Comparison of ENCODE assay signal across 10 mouse cellular contexts in the genomic region with DNA sequence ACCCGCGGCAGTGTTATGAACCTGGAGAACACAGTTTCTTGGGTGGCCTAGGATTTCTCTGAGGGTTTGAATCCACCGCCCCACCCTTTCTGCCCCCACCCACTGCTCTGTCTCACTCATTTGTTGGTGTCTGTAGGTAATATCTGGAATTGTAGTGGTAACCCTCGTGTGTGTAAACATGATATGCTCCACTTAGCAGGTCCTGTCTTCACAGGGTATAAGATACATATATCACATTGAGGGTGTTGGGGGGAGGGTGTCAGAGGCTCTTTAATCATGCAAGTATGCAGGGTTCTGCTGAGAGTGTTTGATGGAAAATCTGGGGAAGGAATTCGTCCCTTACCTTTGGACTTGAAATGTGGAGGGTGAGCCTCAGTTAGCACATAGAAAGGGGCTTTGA.
A peak's percentile ranks its signal among the peaks of the same experiment; 100 is the strongest.
DNase-seq lines count a peak whose midpoint lies in the region; ATAC-seq lines count a peak whose summit lies in the region.
"Had no signal": no experiment of that assay in that cellular context is flagged by ENCODE, and none has a peak within 500 bp of the region (broad histone marks: within the 10 kb centered on the region; RNA-seq: fewer than 3 reads in every experiment).

No protein-coding gene starts in this region.

- no peak overlapping the region for H3K27ac ChIP-seq in heart, embryonic 14.5 days (replicated peaks in 1 of 2; ENCODE audit: control insufficient read depth in 1 of 2, insufficient read depth in 1 of 2, low read depth in 2 of 2, low read length in 2 of 2)
- H3K27ac ChIP-seq in lung, embryonic 16.5 days (ENCODE audit: low read length), result no peak overlapping the region
- H3K27ac ChIP-seq in hindbrain, embryonic 14.5 days, result no peak overlapping the region
- H3K27ac ChIP-seq in limb, embryonic 15.5 days, result no peak overlapping the region

- ATAC-seq in heart, embryonic 14.5 days (ENCODE audit: insufficient number of reproducible peaks, insufficient read depth, low FRiP score, low read depth), result no peak
- no peak for ATAC-seq in lung, embryonic 16.5 days (ENCODE audit: low read depth)
- ATAC-seq in hindbrain, embryonic 14.5 days (ENCODE audit: low FRiP score), result no peak
- no peak for ATAC-seq in limb, embryonic 15.5 days (ENCODE audit: insufficient number of reproducible peaks, low FRiP score, low TSS enrichment, low read depth)
- ATAC-seq: Patski had no signal

- peaks cover 2 to 8% of the 10 kb centered on the region in 2 experiments; a peak in 1 of 4 replicates for H3K4me1 ChIP-seq in heart, embryonic 14.5 days (ENCODE audit: control insufficient read depth in 2 of 2, insufficient read depth in 2 of 2, low read length in 2 of 2)
- H3K4me1 ChIP-seq in lung, embryonic 16.5 days (replicated peaks; ENCODE audit: control insufficient read depth, insufficient read depth, low read length), result peaks cover 6% of the 10 kb centered on the region; the same call in 1 of the 2 replicates
- no peaks in the 10 kb centered on the region; the same call in 1 of the 2 replicates for H3K4me1 ChIP-seq in hindbrain, embryonic 14.5 days (replicated peaks; ENCODE audit: control insufficient read depth, insufficient read depth, low read length)
- peaks cover 15% of the 10 kb centered on the region for H3K4me1 ChIP-seq in limb, embryonic 15.5 days

- peak overlapping the region; percentile 8; the same call in 1 of the 2 replicates for H3K9ac ChIP-seq in heart, embryonic 14.5 days (ENCODE audit: low read length)
- peak overlapping the region; percentile 47; the same call in 1 of the 2 replicates for H3K9ac ChIP-seq in lung, embryonic 16.5 days (ENCODE audit: low read length)
- no peak overlapping the region for H3K9ac ChIP-seq in hindbrain, embryonic 14.5 days
- H3K9ac ChIP-seq in limb, embryonic 15.5 days, result no peak overlapping the region

- no peak for DNase-seq in heart, adult 18-20 months
- no peak for DNase-seq in lung, postnatal 25 days (ENCODE audit: low spot score)
- no peak for DNase-seq in hindbrain, embryonic 14.5 days (ENCODE audit: low spot score)
- DNase-seq in embryo, embryonic 10 days (ENCODE audit: low spot score), result no peak
- no peak for DNase-seq in left cerebral cortex, adult 9 months (ENCODE audit: low spot score in 2 of 2)
- DNase-seq: adrenal gland, adult 2 months had no signal

- H3K4me3 ChIP-seq in heart, embryonic 14.5 days (ENCODE audit: control insufficient read depth in 1 of 2, insufficient read depth in 1 of 2, low read depth in 1 of 2, low read length in 2 of 2), result peak overlapping the region in 1 of 2 experiments; percentile 28; a peak in 3 of 4 replicates
- peak overlapping the region; percentile 37 for H3K4me3 ChIP-seq in lung, embryonic 16.5 days (ENCODE audit: low read length)
- no peak overlapping the region for H3K4me3 ChIP-seq in hindbrain, embryonic 14.5 days (replicated peaks; ENCODE audit: low read length)
- peak overlapping the region; percentile 21; the same call in 1 of the 2 replicates for H3K4me3 ChIP-seq in limb, embryonic 15.5 days

- H3K36me3 ChIP-seq in heart, embryonic 14.5 days (ENCODE audit: control insufficient read depth, insufficient read depth, low read length), result no peaks in the 10 kb centered on the region
- H3K36me3 ChIP-seq in lung, embryonic 16.5 days (ENCODE audit: control insufficient read depth, insufficient read depth, low read length), result no peaks in the 10 kb centered on the region
- H3K36me3 ChIP-seq in hindbrain, embryonic 14.5 days (replicated peaks; ENCODE audit: control insufficient read depth, insufficient read depth), result no peaks in the 10 kb centered on the region
- no peaks in the 10 kb centered on the region for H3K36me3 ChIP-seq in limb, embryonic 15.5 days

- H3K27me3 ChIP-seq in heart, embryonic 14.5 days (ENCODE audit: control insufficient read depth, insufficient read depth, low read length), result no peaks in the 10 kb centered on the region
- no peaks in the 10 kb centered on the region for H3K27me3 ChIP-seq in lung, embryonic 16.5 days (ENCODE audit: control insufficient read depth, insufficient read depth, low read depth, low read length)
- no peaks in the 10 kb centered on the region for H3K27me3 ChIP-seq in hindbrain, embryonic 14.5 days (ENCODE audit: control insufficient read depth, insufficient read depth, low read length)
- H3K27me3 ChIP-seq in limb, embryonic 15.5 days, result no peaks in the 10 kb centered on the region
- H3K27me3 ChIP-seq: Patski had no signal

- peak overlapping the region; percentile 64 for H3K4me2 ChIP-seq in heart, embryonic 14.5 days (ENCODE audit: low read length)
- H3K4me2 ChIP-seq in lung, embryonic 16.5 days (ENCODE audit: low read depth, low read length), result peak overlapping the region; percentile 66
- peak overlapping the region; percentile 19; the same call in 1 of the 2 replicates for H3K4me2 ChIP-seq in hindbrain, embryonic 14.5 days (replicated peaks)
- H3K4me2 ChIP-seq in limb, embryonic 15.5 days, result peak overlapping the region; percentile 42

- WGBS in heart, embryonic 14.5 days, result 31% methylated on average over 5 of the region's 5 CpGs
- 14% methylated on average over 5 of the region's 5 CpGs for WGBS in lung, embryonic 16.5 days
- WGBS in hindbrain, embryonic 14.5 days, result 52% methylated on average over 5 of the region's 5 CpGs
- WGBS in limb, embryonic 15.5 days, result 22% methylated on average over 5 of the region's 5 CpGs

- no peaks in the 10 kb centered on the region for H3K9me3 ChIP-seq in heart, embryonic 14.5 days (ENCODE audit: control insufficient read depth, low read length)
- no peaks in the 10 kb centered on the region for H3K9me3 ChIP-seq in lung, embryonic 16.5 days (ENCODE audit: control insufficient read depth, low read length)
- H3K9me3 ChIP-seq in hindbrain, embryonic 14.5 days (ENCODE audit: control insufficient read depth, low read length), result no peaks in the 10 kb centered on the region
- no peaks in the 10 kb centered on the region for H3K9me3 ChIP-seq in limb, embryonic 15.5 days

Comparison
In these comparisons a context has a peak if more than half of its experiments do, and no peak if none do; other contexts are left out.
1. H3K9ac ChIP-seq: peak in heart, embryonic 14.5 days (single experiment) and lung, embryonic 16.5 days (single experiment); none in hindbrain, embryonic 14.5 days (single experiment) and limb, embryonic 15.5 days (single experiment).
2. Peak in every context shown above with its lines, with median percentiles within 50 percentile points of each other: H3K4me2 ChIP-seq.